Mouse (Mus musculus) heart, embryonic 11.5 days (tissue): ENCODE measurements around the gene Hcn1. TPM values are rescaled to one million over a fixed set of nuclear protein-coding genes. Genes with fewer than 3 reads are reported as not detected.

ENCODE experiments used
- ATAC-seq: fragments of 200-750 bp; cut with Nextera tagmentation; replicated peaks from 2 replicates; pipeline ENCODE4 v1.8.0; 2017; ENCODE audit warnings: moderate library complexity; ENCODE audit not compliant: insufficient number of reproducible peaks, low FRiP score, low TSS enrichment
- H3K27ac ChIP-seq: fragments of 300-500 bp; sonication (generic); 2 replicates; pipeline ENCODE4 v1.5.1; 2014; ENCODE audit warnings: mild to moderate bottlenecking, low read depth, low read length
- H3K27me3 ChIP-seq: fragments of 300-500 bp; sonication (generic); 2 replicates; pipeline ENCODE4 v1.6.1; 2014; ENCODE audit warnings: mild to moderate bottlenecking, low read length, mixed read lengths; ENCODE audit not compliant: control insufficient read depth, insufficient read depth
- H3K36me3 ChIP-seq: fragments of 300-500 bp; sonication (generic); 2 replicates; pipeline ENCODE4 v1.6.1; 2014; ENCODE audit warnings: mild to moderate bottlenecking, low read length, moderate library complexity, mixed read lengths; ENCODE audit not compliant: control insufficient read depth, insufficient read depth
- H3K4me1 ChIP-seq: fragments of 300-500 bp; sonication (generic); 2 replicates; pipeline ENCODE4 v1.6.1; 2014; ENCODE audit warnings: low read length; ENCODE audit not compliant: control insufficient read depth, insufficient read depth
- H3K4me2 ChIP-seq: fragments of 300-500 bp; sonication (generic); 2 replicates; pipeline ENCODE4 v1.6.1; 2014; ENCODE audit warnings: mild to moderate bottlenecking, moderate library complexity
- H3K4me3 ChIP-seq: fragments of 300-500 bp; sonication (generic); 2 replicates; pipeline ENCODE4 v1.5.1; 2014; ENCODE audit warnings: low read depth, low read length
- H3K9ac ChIP-seq: fragments of 300-500 bp; sonication (generic); 2 replicates; pipeline ENCODE4 v1.6.1; 2014; ENCODE audit warnings: mild to moderate bottlenecking, low read depth, low read length, moderate library complexity
- H3K9me3 ChIP-seq: fragments of 300-500 bp; sonication (generic); replicated peaks from 2 replicates; pipeline ENCODE4 v1.6.1; 2016; ENCODE audit warnings: low read length; ENCODE audit not compliant: control insufficient read depth
- WGBS: fragments of 180-500 bp; shearing (Covaris S2); extraction: QIAGEN DNeasy Blood & Tissue Kit; methylation state at CpG from one replicate; pipeline ENCODE4 v1.1.7; 2014; ENCODE audit not compliant: insufficient replicate concordance; 5-methylcytosine and 5-hydroxymethylcytosine counted together
- polyA plus RNA-seq: library from polyadenylated mRNA; unstranded; fragments of >200 nt; fragmentation: Nextera tagmentation; extraction: Ambion mirVana; gene quantifications from 2 replicates; pipeline ENCODE4 v1.2.1, GENCODE M21; 2014

Hcn1 gene
- polyA plus RNA-seq, 1 experiment from 2014 or later = 0.24 TPM

GRCm38 (mm10) chr13:118029579-118029978, 427.5 kb downstream of the Hcn1 start:
- no peak for ATAC-seq
- Histone ChIP-seq H3K9ac (no peak overlapping the region), H3K36me3 (no peaks in the 10 kb centered on the region), H3K4me1 (no peaks in the 10 kb centered on the region), H3K27ac (no peak overlapping the region), H3K4me2 (no peak overlapping the region), H3K9me3 (no peaks in the 10 kb centered on the region), H3K4me3 (no peak overlapping the region), H3K27me3 (no peaks in the 10 kb centered on the region)
- WGBS = 67% methylated on average over 3 of the region's 3 CpGs

DNA sequence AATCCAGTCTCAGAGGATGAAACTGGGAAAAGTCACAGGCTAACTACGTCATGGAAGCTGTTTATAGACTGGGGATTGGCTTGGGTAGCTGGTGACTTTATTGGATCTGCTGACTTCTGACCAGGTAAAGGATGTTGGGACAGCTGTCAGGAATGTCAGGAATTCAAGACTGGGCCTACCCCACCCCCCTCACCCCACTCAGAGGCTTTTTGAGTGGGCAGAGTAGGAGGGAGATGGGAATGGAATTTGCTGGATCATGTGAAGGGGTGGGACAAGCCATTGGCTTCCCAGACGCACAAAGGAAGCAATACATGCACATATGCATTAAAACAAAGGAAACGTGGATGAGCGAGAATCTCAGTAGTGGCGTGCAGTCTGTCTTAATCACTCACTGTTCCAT, 433.5 kb downstream of the Hcn1 start:
- H3K4me3 ChIP-seq = no peak overlapping the region
- no peaks in the 10 kb centered on the region for H3K9me3 ChIP-seq
- no peaks in the 10 kb centered on the region for H3K27me3 ChIP-seq
- no peaks in the 10 kb centered on the region for H3K36me3 ChIP-seq
- no peak overlapping the region for H3K9ac ChIP-seq
- no peak overlapping the region for H3K4me2 ChIP-seq
- no peaks in the 10 kb centered on the region for H3K4me1 ChIP-seq
- ATAC-seq = no peak
- WGBS = 77% methylated on average over 5 of the region's 5 CpGs
- H3K27ac ChIP-seq = no peak overlapping the region
